Mouse (Mus musculus) small intestine, adult 2 months (tissue): ENCODE results near the gene Atf2.
"Not testable (repeated sequence)": the region's sequence is repeated elsewhere in the genome, so short reads cannot be mapped to it uniquely, and the experiment has no call there.

Experiments
- CTCF ChIP-seq: fragments of 200-500 bp; IDR thresholded peaks from 2 replicates; pipeline ENCODE4 v1.5.1; 2012; ENCODE audit warnings: low read depth, mild to moderate bottlenecking, control low read depth, inconsistent platforms, low read length, moderate library complexity, mixed read lengths; ENCODE audit not compliant: insufficient replicate concordance, insufficient read length; ENCODE audit errors: extremely low read depth
- POLR2A ChIP-seq: fragments of 200-500 bp; IDR thresholded peaks from 2 replicates; pipeline ENCODE4 v1.6.1; 2012; ENCODE audit warnings: low read depth, mild to moderate bottlenecking, control low read depth, inconsistent platforms, low read length, moderate library complexity

DNA sequence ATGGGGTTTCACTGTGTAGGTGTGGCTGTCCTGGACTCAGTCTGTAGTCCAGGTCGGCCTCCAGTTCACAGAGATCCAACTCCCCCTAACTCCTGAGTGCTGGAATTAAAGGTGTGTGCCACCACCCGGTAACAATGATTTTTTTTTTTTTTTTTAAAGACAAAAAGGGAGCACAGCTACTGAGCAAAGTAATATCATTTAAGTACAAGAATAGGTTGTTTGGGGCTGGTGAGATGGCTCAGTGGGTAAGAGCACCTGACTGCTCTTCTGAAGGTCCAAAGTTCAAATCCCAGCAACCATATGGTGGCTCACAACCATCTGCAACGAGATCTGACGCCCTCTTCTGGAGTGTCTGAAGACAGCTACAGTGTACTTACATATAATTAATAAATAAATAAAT, 4.5 kb upstream of the Atf2 start:
- not testable (repeated sequence) for TF ChIP-seq POLR2A, CTCF
